Mouse (Mus musculus) adrenal gland, postnatal 14 days (tissue): ENCODE measurements around the gene Eef2k. TPM values are rescaled to one million over a fixed set of nuclear protein-coding genes. Genes with fewer than 3 reads are reported as not detected.
"Not testable (repeated sequence)": the region's sequence is repeated elsewhere in the genome, so short reads cannot be mapped to it uniquely, and the experiment has no call there.

Experiments used
- DNase-seq: peaks from one replicate; pipeline ENCODE4 v3.0.0; 2021; ENCODE audit warnings: mixed read lengths
- total RNA-seq: library from RNA; stranded (reverse); gene quantifications from 2 replicates; pipeline ENCODE4 v1.2.3, GENCODE M21; 2021

Eef2k gene
- total RNA-seq, 1 experiment from 2014 or later = 22.4 TPM

DNA sequence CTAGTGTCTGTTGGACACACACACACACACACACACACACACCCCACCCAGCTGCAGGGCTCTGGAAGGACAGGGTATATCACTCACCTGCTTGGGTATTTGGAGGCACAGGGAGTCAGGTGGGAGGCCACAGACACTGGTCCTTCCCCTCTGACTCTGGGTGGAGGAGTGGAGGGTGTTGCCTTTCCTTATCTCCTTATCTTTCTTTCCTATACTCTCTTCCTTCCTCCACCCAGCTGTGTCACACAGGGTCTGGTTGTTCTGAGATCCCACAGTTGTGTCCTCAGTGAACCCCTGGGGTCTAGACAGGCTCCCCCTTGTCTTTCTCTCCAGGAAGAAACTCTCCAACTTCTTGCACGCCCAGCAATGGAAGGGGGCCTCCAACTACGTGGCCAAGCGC lies 37.3 kb downstream of the Eef2k start:
- no peak for DNase-seq

DNA sequence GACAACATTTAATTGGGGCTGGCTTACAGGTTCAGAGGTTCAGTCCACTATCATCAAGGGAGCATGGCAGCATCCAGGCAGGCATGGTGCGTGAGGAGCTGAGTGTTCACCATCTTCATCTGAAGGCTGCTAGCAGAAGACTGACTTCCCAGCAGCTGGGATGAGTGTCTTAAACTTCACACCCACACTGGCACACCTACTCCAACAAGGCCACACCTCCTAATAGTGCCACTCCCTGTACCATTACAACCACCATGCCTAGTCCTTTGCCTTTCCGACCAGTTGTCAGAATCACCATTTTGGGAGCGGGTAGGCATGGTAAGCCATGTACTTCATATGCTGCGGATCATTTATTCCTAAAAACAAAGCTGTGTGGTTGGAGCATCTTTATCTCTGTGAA lies 38.1 kb downstream of the Eef2k start:
- no peak for DNase-seq

DNA sequence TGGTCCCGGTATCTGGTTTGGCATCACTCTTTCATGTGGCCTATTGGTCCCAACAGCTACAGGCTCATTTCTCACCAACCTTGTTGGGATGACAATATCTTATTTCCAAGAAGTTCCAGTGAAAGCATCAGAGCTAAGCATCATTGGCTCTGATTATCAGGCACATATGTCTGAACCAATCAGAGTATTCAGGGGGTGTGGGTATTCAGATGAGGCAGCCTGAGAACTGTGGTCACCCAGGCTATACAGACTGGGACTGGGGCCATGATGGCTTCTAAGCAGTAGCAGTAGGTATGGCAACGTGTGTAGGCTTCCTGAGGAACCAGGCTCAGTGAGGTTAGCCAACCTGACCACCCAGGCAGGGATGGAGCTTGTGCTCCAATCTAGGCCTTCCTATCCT lies 38.8 kb downstream of the Eef2k start:
- no peak for DNase-seq

DNA sequence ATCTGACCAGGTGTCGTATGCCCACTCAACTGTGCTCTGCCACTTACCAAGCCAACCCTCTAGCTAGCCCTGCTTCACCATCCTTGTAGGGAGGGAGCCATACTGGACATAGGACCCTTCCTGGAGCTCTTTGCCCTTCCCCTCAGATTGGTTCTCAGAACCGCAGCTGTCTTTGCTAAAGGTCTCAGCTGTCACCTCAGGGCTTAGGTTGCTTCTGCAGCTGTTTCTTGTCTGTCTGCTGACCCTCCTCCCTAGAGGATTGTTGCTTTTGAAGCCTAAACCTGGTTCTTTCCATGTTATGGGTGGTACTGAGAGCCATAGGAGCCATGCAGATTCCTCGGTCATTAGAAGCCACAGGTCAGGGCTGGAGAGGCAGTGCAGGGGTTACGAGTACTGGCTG lies 40.0 kb downstream of the Eef2k start:
- DNase-seq = no peak

DNA sequence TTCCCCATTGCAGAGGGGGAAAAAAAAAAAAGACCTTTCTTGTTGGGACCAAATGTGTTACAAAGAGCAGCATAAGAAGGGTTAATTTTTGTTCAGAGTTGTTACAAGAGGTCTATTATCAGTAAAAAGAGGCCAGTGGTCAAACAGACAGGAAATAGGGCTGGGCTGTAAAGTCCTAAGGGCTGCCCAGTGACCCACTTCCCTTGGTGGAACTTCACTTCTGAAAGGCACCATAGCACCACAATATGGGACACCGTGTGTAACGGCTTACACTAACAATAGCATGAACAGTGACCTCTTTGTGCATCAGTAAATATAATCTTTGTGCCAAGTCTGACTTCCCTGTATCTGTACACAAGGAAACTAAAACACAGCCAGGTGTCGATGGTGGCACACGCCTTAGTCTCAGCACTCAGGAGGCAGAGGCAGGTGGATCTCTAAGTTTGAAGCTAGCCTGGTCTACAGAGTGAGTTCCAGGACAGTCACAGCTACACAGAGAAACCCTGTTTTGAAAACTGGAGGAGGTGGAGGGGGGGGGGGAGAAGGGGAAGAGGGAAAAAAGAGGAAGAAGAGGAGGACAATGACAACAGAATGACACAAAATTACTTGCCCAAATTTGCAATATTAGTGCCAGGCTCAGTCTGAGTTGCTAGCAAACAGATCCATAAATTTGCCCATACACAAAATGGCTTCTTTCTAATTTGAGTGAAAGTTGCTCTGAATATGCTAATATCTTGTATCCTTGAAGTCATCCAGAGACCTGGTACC lies 41.1 kb downstream of the Eef2k start:
- no peak for DNase-seq

DNA sequence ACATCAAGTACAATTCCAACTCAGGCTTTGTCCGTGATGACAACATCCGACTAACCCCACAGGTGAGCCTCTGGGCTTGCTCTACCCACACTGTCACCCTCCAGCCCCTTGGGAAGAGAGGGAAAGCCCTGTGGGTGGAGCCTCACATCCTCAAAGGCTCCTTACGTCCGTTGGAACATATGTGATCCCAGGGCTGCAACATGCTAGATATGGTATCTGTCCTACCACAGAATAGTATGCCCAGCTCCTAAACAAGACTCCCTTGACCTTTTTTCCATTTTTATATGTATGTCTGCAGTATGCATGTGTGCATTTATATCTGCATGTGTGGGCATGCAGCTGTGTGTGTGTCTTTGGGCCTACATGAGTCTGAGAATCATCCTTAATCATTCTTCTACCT lies 42.1 kb downstream of the Eef2k start:
- no peak for DNase-seq

DNA sequence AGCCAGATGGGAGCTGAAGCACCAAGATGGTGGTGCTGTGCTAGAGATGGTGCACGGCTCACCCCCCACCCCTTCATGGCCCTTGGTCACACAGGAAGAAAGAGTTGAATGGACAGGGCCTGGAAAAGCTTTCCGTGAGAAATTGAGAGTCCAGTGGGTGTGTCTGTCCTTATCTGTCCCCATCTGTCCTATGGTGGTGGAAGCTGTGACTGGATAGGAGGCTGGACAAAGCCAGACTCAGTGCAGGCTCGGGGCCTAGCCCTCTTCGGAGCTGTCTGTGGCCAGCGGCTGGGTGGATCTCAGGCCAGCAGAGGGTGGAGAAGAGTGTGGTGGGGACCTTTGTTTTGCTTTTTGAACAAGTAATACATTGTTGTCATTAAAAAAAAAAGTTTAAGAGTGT lies 50.5 kb downstream of the Eef2k start:
- no peak for DNase-seq

DNA sequence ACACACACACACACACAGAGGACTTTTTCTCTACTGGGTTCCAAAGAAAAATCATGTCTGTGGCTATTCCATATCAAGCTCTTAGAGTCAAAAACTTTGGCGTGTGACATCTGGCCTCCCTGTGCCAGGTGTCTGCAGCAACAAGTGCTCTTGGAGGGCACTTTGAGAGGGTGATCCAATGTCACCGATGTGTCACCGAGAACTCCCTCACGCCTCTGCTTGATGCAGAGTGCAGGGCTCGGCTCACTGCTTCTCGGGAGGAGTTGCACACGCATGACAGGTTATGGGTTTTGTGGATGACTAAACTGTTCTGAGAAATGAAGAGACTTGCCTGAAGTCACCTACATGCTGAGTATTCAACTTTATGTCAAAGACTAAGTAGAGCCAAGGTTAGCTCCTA lies 54.4 kb downstream of the Eef2k start:
- DNase-seq = no peak

DNA sequence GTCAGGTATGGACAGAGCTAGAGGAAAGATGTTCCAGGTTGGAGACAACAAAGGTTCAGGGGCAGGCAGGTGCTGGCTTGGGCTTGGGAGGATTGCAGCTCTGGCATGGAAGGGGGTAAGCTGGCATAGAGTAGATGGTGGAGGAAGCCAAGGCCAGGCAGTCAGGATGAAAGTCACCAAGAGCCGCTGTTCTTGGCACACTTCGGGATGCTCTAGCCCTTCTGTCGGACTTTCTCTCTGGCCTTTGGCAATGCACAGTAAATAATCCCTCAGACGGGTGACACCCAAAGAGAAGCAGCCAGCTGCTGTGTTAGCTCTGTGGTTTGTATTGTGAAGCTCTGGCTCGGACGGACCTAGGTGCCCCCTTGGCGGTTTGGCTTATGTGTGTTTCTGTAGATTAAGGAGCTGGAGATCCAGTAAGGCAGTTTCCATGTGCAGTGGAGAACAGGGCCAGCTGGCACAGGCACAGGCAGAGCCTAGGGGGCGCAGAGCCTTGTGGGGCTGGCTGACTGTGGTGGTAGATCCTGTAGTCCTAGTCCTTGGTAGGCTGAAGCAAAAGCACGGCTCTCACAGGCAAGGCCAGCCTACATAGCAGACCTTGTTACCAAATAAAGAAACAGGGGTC lies 55.2 kb downstream of the Eef2k start:
- DNase-seq = peak; percentile 44

DNA sequence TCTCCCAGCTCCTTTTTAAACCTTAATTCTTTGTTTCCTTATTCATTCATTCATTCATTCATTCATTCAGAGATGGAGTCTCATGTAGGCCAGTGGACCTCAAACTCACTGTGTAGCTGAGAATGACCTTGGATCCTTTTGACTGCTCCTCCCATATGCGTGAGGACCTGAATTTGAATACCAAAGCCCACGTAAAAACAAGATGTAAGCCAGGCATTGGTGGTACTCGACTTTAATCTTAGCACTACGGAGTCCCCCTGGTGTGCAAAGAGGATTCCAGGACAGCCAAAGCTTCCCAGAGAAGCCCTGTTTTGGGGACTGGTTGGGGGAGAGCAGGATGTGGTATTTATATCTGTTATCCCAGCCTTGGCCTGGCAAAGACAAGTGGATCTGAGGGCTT lies 57.6 kb downstream of the Eef2k start:
- DNase-seq = no peak

DNA sequence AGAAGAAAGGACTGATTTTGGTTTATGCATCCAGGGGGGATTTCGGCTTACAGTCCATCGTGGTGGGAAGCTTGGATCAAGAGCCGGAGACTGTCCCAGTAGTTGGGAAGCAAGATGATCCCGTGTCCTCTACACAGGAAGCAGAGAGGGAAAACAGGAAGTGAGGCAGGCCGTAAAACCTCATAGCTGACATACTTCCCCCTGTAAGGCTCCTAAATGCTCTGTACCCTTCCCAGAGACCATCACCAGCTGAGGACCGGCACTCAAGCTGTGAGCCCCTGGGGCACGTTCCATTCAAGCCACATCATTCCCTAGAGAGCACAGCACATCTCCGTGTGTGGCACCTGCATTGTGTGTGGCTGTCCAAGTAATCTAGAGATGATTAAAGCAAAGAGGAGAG lies 59.1 kb downstream of the Eef2k start:
- no peak for DNase-seq

DNA sequence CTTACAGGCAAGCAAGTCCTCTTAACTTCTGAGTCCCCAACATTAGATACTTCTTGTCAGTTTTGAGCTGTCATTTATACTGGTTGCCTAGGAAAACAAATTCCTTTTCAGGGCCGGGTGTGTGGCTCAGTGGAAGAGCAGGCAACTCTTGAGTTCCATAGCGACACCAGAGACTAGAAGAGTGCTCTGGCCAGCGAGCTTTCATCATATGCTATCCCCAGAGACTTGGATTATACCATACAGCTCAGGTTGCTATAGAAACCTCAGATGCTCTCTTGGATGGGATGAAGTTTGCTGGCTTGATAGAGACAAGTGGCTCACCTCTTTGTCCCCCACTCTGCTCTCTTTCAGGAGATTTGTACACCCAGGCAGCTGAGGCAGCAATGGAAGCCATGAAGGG lies 60.3 kb downstream of the Eef2k start:
- DNase-seq = no peak

DNA sequence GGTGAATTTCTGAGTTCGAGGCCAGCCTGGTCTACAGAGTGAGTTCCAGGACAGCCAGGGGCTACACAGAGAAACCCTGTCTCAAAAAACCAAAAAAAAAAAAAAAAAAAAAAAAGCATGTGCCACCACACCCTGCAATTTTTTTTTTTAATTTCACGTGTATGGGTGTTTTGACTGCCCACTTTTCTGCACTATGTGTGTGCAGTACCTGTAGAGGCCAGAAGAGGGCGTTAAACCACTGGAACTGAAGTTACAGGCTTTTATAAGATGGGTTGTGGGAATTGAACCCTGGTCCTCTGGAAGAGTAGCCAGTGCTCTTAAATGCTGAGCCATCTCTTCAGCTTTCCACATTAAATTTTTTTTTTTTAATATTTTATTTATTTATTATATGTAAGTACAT lies 67.5 kb downstream of the Eef2k start:
- not testable (repeated sequence) for DNase-seq

DNA sequence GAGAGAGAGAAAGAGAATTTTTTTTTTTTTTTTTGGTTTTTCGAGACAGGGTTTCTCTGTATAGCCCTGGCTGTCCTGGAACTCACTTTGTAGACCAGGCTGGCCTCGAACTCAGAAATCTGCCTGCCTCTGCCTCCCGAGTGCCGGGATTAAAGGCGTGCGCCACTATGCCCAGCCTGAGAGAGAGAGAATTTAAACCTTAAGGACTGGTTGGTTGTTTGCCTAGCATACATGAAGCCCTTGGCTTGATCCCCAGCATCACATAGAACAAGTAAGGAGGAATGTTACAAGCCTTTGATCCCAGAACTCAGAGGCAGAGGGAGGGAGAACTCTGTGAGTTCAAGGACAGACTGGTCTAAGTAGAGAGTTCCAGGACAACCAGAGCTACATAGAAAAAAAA lies 68.6 kb downstream of the Eef2k start:
- DNase-seq = not testable (repeated sequence)

DNA sequence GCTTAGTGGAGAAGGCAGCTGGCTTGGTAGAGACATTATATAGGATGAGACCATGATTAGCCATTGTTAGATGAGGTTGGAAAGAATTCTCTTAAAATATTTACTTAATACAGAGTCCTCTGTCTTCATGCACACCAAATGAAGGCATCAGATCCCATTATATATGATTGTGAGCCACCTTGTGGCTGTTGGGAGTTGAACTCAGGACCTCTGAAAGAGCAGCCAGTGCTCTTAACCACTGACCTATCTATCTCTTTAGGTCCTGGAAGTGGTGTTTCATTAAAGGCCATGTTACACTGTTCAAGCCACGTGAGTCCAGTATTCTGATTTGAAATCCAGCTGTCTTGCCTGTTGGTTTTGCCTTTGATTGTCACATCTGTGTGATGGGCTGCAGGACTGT lies 70.7 kb downstream of the Eef2k start:
- DNase-seq = no peak

DNA sequence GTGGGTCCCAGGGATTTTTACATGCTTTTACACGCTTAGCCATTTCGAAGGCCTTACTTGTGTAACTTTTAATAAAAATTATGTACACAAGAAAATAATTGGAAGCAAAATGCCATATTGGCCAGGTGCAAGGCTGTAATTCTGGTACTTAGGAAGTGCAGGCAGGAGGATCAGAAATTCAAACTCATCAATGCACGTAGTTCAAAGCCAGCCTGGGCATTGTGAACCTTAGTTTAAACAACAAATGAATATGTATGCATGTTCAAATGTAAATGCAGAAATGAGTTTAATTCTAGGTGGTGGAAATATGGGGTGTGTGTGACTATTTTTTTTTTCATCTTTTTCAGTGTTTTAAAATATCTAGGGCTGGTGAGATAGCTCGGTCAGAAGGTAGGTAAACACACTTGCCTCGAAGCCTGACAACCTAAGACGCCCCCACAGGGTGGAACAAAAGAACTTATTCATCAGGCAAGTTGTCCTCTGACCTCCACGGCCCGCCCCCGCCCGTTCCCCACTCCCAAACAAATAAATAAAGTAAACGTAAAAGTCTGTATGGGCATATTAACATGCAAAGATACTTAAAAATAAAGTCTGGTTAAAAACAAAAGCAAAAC lies 73.7 kb downstream of the Eef2k start:
- no peak for DNase-seq

DNA sequence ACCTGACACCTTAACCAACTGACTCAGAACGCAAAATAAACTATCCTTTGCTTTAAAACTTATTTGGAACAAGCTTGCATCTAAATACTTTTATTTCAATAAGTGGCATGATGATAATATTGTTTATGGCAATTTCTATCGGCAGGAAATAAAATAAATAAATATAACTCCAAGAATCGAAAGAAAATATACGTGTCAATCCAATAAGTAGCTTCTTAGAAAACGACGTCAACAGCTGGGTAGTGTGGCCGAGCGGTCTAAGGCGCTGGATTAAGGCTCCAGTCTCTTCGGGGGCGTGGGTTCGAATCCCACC lies 74.6 kb downstream of the Eef2k start:
- DNase-seq = no peak

DNA sequence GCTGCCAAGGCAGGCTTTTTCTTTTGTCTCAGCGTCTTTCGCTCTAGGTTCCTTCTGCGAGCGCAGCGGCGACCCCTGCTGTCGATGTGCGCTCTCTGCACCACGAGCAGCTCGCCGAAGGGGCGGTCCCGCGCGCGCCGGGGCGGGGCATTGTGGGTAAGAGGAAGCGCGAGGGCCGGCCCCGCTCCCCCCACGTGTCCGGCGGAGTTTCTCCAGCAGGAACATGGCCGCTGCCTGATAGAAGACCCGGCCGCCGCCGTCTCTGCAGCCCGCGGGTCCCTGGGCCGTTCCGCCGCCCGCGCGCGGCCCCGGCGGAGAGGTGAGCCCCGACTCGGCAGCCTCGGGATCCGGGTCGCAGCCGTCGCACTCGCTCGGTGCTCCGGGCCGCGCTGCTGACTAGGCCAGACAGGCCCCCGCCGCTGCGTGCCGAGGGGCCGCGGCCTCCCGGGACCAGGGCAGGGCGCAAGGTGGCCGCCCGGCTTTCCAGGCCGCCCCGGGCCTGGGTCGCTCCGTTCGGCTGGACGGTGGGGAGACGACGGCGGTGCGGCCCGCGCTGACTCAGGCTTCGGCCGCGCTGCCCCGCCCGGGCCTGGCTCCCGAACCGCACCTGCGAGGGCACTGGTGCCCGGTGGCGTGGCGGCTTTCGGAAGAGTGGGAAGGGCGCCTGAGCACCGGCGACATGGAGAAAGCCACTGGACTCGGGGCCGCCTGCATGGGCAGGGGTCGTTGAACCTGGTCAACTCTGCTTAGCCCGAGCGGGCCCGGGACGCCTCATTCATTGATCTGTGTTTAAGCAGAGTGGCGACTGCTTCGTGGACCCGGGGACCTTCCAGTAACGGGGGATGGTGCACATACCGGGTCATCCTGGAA lies 75.2 kb downstream of the Eef2k start, which contains the start of gene Polr3e:
Gene Polr3e, plus strand, starts transcription at position 153 of the 870 bp plus-strand sequence.
- peak; percentile 100 for DNase-seq

DNA sequence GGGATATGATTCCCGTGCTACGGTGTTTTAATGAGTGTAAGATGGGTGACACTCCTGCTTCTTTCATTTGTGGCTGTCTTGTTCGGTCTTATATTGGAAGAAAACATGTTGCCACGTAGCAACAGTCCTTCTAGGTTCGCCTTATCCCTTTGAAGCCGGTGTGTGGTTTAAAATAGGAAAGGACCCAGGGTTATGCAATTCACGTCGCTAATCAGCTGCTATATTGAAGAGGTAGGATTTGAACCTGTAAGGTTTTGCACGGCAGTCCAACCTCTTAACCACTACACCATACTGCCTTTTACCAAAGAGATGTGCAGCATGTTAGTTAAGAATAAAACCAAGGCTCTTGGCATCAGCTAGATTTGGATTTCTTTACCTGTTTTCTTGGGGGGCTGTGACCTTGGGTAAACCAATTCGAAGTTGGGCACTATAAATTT lies 75.9 kb downstream of the Eef2k start:
- peak; percentile 62 for DNase-seq

DNA sequence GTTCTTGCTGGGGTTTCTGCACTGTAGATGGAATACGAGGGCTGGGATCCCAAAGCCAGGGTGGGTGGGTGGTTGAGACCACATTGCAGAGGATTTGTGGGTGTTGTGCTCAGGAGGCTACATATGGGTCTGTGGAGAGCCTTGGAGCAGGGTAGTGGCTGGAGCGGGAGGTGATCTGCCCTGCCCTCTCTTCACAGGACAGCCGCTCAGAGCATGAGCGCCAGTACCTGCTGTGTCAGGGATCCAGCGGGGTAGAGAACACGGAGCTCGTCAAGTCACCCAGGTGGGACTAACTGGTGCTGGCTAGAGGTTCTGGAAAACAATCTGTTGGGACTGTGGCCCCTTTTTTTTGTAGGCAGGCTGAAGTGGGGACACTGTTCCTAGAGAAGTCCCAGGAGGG lies 90.5 kb downstream of the Eef2k start:
- DNase-seq = no peak

DNA sequence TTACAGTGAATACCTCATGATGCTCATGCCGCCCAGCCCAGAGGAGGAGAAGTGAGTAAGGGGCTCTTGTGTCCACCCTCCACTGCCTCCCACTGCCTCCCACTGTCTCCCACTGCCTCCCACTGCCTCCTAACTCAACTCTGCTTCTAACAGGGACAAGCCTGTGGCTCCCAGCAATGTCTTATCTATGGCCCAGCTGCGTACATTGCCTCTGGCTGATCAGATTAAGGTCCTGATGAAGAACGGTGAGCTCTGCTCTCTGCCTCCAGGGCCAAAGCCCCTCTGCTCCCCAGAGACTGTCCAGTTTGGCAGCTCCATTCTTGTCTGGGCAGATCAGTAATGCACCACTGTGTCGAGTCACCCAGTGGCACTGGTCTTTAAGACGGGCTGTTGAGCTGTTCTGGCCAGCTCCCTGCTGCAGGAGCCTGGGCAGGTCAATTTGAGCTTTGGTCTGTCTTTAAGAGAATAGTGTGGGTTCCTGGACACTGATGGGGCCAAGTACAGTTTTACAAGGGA lies 91.1 kb downstream of the Eef2k start:
- DNase-seq = no peak

DNA sequence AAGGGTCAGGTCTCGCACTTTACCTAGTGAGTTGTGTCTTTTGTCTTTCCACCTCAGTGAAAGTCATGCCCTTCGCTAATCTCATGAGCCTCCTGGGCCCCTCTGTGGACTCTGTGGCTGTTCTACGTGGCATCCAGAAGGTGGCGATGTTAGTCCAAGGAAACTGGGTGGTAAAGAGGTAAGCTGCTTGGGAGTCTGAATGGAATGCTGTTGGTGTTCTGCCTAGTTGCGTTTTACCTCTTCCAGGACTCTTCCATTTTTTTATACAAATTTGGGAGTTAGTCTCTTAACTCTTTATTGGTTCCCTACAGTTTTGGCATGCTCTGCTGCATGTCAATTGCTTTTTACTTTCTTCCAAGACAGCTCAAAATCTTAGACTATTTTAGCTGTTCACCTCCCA lies 92.1 kb downstream of the Eef2k start:
- peak; percentile 69 for DNase-seq

DNA sequence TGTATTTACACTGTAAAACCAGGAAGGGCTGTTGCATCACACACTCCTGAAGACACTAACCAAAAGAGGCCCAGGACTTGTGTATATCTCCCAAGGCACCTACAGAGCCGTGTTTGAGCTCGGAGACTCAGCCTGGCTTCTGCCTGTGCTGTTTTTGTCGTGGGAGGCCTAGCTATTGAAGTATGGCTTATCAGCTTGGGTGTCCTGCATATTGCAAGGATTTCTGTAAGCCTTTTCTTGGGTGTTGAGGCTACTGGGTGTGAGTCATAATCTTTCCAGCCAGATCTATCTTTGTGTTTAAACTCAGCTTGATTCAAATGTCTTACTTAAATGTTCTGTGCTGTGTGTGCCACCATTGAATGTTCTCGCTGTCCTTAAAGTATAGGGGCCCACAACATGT lies 93.9 kb downstream of the Eef2k start:
- no peak for DNase-seq
